Mouse (Mus musculus) T-helper 17 cell (primary cell): ENCODE results near the gene Duoxa1.

Experiments used
- in situ Hi-C, 2 experiments: fragments of 300-600 bp; cut with MboI, MseI; formaldehyde crosslinking; loops; 1 replicate in 1 of 2; 2 replicates in 1 of 2; pipeline ENCODE4 v1.15.1; 2025; ENCODE audit warnings: high pct_unique_total_duplicates in 2 of 2

The Duoxa1 gene

DNA sequence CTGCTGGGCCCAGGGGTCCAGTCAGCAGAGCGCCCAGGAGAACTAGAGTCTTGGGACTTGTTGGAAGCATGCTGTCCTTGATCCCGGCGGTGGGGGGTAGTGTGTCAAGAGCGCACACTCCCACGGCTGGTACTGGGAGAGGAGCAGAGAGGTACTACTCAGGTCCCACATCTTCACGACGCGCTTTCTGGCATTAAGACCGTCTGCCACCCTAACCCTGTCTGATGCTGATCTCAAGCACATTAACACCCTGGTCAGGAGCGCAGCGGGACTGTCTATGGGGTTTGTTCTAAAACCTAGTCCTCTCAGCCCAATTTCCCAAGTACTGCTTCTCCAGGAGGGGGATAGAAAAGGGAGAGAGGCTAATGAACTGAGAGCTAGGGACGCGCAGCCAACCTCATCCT lies 15.4 kb downstream of the Duoxa1 start, which contains the start of gene Duox2:
Duox2 (minus strand) TSS at position 354 of the 404 bp plus-strand sequence.
- in situ Hi-C loops: no loop called here

GRCm38 (mm10) chr2:122297271-122298095 lies 16.0 kb downstream of the Duoxa1 start:
- in situ Hi-C loops: no loop called here

GRCm38 (mm10) chr2:122294916-122295315 lies 18.6 kb downstream of the Duoxa1 start:
- in situ Hi-C loops: no loop called here

GRCm38 (mm10) chr2:122286137-122286536 lies 27.4 kb downstream of the Duoxa1 start:
- in situ Hi-C loops: no loop called here

DNA sequence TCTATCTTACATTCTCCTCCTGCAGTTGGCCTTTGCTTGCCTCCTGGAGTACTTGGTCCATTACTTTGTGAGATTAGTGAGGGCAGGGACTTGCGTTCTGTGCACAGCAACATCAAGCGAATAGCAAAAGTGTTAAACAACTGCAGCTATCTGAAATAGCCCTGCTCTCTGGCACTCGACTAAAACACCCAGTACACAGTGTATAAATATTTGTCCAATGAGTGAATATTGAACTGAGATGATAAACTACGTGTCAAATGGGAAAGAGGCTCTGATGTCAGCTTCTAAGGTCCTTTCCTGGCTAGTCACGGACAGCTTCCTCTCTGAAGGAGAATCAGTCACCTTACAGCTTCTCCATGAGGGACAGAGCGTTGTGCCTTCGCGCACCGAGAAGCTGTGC lies 29.4 kb downstream of the Duoxa1 start:
- in situ Hi-C loops: no loop called here

DNA sequence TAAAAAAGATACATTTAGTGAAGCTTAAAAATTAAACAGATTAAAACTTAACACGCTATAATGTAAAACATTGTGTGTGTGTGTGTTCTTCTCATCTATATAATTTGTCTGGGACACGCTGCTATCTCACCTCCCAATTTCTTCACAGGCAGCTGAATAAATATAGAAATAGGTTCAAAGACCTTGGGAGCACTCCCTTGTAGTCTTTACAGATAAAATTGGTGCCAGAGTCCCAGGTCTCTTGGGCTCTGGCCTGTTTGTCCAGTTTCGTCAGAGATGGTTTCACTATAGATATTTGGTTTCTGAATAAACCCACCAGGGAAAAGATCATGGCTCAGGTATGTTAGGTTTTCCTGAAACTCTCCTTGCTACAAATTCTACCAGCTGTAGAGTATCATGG lies 34.8 kb downstream of the Duoxa1 start:
- in situ Hi-C loops: no loop called here

DNA sequence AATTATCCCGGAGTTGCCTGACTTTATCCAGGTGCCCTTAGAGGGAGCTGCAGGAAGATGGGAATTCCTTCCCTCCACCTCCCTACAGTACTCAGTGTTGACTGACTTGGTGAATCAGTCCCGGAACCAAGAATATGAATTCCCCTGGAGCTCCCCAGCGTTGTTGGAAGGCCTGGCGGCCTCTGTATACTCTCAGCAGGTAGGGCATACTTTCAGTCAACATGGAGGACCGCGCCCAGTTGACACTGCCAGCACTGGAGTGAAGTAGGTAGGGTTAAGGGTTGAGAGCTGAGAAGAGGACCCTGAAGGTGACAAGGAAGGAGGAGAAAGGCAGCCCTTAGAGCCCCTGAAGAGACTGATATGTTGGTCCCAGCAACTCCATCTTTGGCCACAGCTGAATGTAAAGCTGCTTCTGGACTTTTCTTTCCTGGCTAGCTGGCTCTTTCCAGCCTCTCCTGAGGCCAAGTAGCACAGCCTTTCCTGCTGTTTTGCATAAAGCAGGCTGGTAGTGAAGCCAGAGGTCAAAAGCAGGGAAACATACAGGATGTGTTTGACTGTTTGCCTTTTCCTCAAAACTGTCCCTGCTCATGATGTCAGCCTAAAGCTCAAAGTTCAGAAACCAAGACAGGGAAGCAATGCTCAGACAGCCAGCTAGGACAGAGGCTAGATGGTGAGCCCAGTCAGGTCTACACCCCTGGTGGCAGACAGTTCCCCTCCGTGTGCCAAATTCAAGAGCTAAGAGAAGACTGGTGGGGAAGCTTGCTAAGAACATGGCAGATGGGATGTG lies 46.9 kb downstream of the Duoxa1 start:
- in situ Hi-C loops: loop anchor here in 1 of 2 experiments (10.0 kb wide), 1 partner anchor 898 kb away; no protein-coding TSS in a partner anchor

- in situ Hi-C loops: loop anchor here in 1 of 2 experiments (10.0 kb wide), 1 partner anchor 900 kb away; no protein-coding TSS in a partner anchor
Observed at GRCm38 (mm10) chr2:122264690-122265089, 48.8 kb downstream of the Duoxa1 start.

GRCm38 (mm10) chr2:122260729-122261128 lies 52.8 kb downstream of the Duoxa1 start:
- in situ Hi-C loops: loop anchor here in 1 of 2 experiments (10.0 kb wide), 1 partner anchor 904 kb away; no protein-coding TSS in a partner anchor

- in situ Hi-C loops: no loop called here
Observed at GRCm38 (mm10) chr2:122255997-122256396, 57.5 kb downstream of the Duoxa1 start.
